Mouse (Mus musculus) heart, adult 18-20 months (tissue): Measurements from ENCODE around the gene Pde1c. TPM values are rescaled to one million over a fixed set of nuclear protein-coding genes. Genes with fewer than 3 reads are reported as not detected.
A peak's percentile ranks its signal among the peaks of the same experiment; 100 is the strongest.
"Not testable (repeated sequence)": the region's sequence is repeated elsewhere in the genome, so short reads cannot be mapped to it uniquely, and the experiment has no call there.

Source experiments
- DNase-seq, 2 experiments: peaks; one replicate each; pipeline ENCODE4 v3.0.0; 2021 to 2022; ENCODE audit warnings: mixed read lengths in 1 of 2
- long read RNA-seq, 2 experiments: library from polyadenylated mRNA; stranded (forward); transcript quantifications; one replicate each; pipeline ENCODE4 v2.0.0; 2021
- total RNA-seq, 2 experiments: library from RNA; stranded (reverse); gene quantifications; 2 replicates each; pipeline ENCODE4 v1.2.3; 2021

Gene Pde1c
- total RNA-seq: 10 to 100 TPM; 74.3 to 85.4 TPM
- long read RNA-seq, experiment 1, full-length matches to known transcripts: 7 of 36 reads
- long read RNA-seq, experiment 1, partial matches to known transcripts: 14 of 36 reads
- long read RNA-seq, experiment 1, other reads (novel, unspliced or antisense): 15 of 36 reads
- long read RNA-seq, experiment 2, full-length matches to known transcripts: 6 of 17 reads
- long read RNA-seq, experiment 2, partial matches to known transcripts: 3 of 17 reads
- long read RNA-seq, experiment 2, other reads (novel, unspliced or antisense): 8 of 17 reads

- DNase-seq: peak; percentile 61
Observed at GRCm38 (mm10) chr6:56568470-56569372, at the start of gene Pde1c. TSS of gene Pde1c (minus strand) at chr6:56569103.

GRCm38 (mm10) chr6:56616982-56617613 is 48.2 kb upstream of the Pde1c start:
- peak; percentile 30 to 51 for DNase-seq

- DNase-seq: no peak
Observed at GRCm38 (mm10) chr6:56616228-56616981, 47.5 kb upstream of the Pde1c start.

GRCm38 (mm10) chr6:56609529-56609928 is 40.6 kb upstream of the Pde1c start:
- DNase-seq: not testable (repeated sequence)

- peak; percentile 50 to 83 for DNase-seq
Observed at GRCm38 (mm10) chr6:56608277-56608676, 39.4 kb upstream of the Pde1c start.

- DNase-seq: no peak
Observed at GRCm38 (mm10) chr6:56579568-56579967, 10.7 kb upstream of the Pde1c start.

- DNase-seq: no peak
Observed at GRCm38 (mm10) chr6:56560891-56561290, 8.0 kb downstream of the Pde1c start.

- peak; percentile 57 to 67 for DNase-seq
Observed at GRCm38 (mm10) chr6:56560474-56560888, 8.4 kb downstream of the Pde1c start.

GRCm38 (mm10) chr6:56558711-56559110 is 10.2 kb downstream of the Pde1c start:
- DNase-seq: no peak

GRCm38 (mm10) chr6:56555848-56556247 is 13.1 kb downstream of the Pde1c start:
- no peak for DNase-seq

- DNase-seq: no peak
Observed at GRCm38 (mm10) chr6:56555382-56555781, 13.5 kb downstream of the Pde1c start.

GRCm38 (mm10) chr6:56551022-56551421 is 17.9 kb downstream of the Pde1c start:
- DNase-seq: no peak

- no peak for DNase-seq
Observed at GRCm38 (mm10) chr6:56540247-56540646, 28.7 kb downstream of the Pde1c start.

- no peak for DNase-seq
Observed at GRCm38 (mm10) chr6:56534653-56535052, 34.2 kb downstream of the Pde1c start.

GRCm38 (mm10) chr6:56532257-56532656 is 36.6 kb downstream of the Pde1c start:
- peak; percentile 46 to 50 for DNase-seq

GRCm38 (mm10) chr6:56523938-56524866 is 44.7 kb downstream of the Pde1c start:
- peak in 1 of 2 experiments; percentile 4 for DNase-seq

- no peak for DNase-seq
Observed at GRCm38 (mm10) chr6:56489161-56489560, 79.7 kb downstream of the Pde1c start.

GRCm38 (mm10) chr6:56485078-56485477 is 83.8 kb downstream of the Pde1c start:
- DNase-seq: peak; percentile 38 to 73

- DNase-seq: peak; percentile 14 to 72
Observed at GRCm38 (mm10) chr6:56480914-56481482, 87.9 kb downstream of the Pde1c start.

- DNase-seq: peak in 1 of 2 experiments; percentile 12
Observed at GRCm38 (mm10) chr6:56476581-56476980, 92.3 kb downstream of the Pde1c start.
